In the genomic region with DNA sequence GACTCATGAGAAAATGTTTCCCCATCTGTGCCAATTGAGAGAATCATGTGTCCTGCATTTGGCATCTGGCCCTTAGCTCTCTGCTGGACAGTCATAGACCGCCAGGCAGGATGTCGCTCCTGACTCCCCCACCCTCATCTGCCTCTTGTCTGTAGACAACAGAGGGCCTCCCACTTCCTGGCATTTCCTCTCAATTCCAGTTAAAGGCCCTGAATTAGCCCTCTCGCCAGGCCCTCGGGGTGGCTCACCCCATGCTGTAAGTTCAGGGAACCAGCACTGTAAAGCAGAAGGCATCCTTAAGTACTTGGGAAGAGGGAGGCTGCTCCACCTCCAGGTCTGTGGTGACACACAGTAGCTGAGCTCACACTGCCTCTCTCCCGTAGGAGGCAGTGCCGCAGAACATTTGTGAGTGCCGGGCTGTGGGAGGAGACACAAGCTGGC, we compare ENCODE assay signal across 9 mouse cellular contexts. TPM values are rescaled to one million over a fixed set of nuclear protein-coding genes. Genes with fewer than 3 reads are reported as not detected.
DNase-seq lines count a peak whose midpoint lies in the region; ATAC-seq and TF ChIP-seq lines count a peak whose summit lies in the region.
"Had no signal": no experiment of that assay in that cellular context is flagged by ENCODE, and none has a peak within 500 bp of the region (broad histone marks: within the 10 kb centered on the region; RNA-seq: fewer than 3 reads in every experiment).

No protein-coding gene starts in this region.

- H3K4me3 ChIP-seq in heart, embryonic 12.5 days = no peak overlapping the region
- no peak overlapping the region for H3K4me3 ChIP-seq in kidney, postnatal 0 days (replicated peaks; ENCODE audit: low read depth, low read length)
- H3K4me3 ChIP-seq in liver, embryonic 15.5 days (replicated peaks) = no peak overlapping the region

- 10% methylated on average over 7 of the region's 7 CpGs for WGBS in heart, embryonic 12.5 days
- WGBS in kidney, postnatal 0 days = 4% methylated on average over 7 of the region's 7 CpGs
- WGBS in liver, embryonic 15.5 days (ENCODE audit: insufficient replicate concordance) = 23% methylated on average over 7 of the region's 7 CpGs

- peak; percentile 22 for DNase-seq in retina, postnatal 1 day
- DNase-seq in retina, embryonic 14.5 days (ENCODE audit: low spot score) = no peak
- peak; percentile 56 for DNase-seq in embryo, embryonic 10 days (ENCODE audit: low spot score)
- peak; percentile 90 for DNase-seq in kidney, postnatal 0 days (ENCODE audit: low spot score)
- DNase-seq in right cerebral cortex, postnatal 36 days (ENCODE audit: low spot score in 2 of 2) = peak; percentile 38 to 67
- DNase-seq in urinary bladder, adult 18-20 months (ENCODE audit: low spot score in 2 of 2) = no peak

- no peaks in the 10 kb centered on the region for H3K9me3 ChIP-seq in heart, embryonic 12.5 days (replicated peaks)
- no peaks in the 10 kb centered on the region for H3K9me3 ChIP-seq in kidney, postnatal 0 days (replicated peaks; ENCODE audit: low read length)
- H3K9me3 ChIP-seq in liver, embryonic 15.5 days (replicated peaks) = no peaks in the 10 kb centered on the region

- 0 out of 2 replicates have a peak, but pooled peaks cover 4% of the 10 kb centered on the region for H3K27me3 ChIP-seq in heart, embryonic 12.5 days (replicated peaks)
- no peaks in the 10 kb centered on the region for H3K27me3 ChIP-seq in kidney, postnatal 0 days (ENCODE audit: insufficient read depth, low read length)
- H3K27me3 ChIP-seq in liver, embryonic 15.5 days = 0 out of 2 replicates have a peak, but pooled peaks cover 3% of the 10 kb centered on the region

- ATAC-seq in heart, embryonic 12.5 days (ENCODE audit: insufficient number of reproducible peaks, low FRiP score) = peak; percentile 91
- peak; percentile 84 for ATAC-seq in kidney, postnatal 0 days (replicated peaks; ENCODE audit: low FRiP score, low read depth)
- ATAC-seq in liver, embryonic 15.5 days (ENCODE audit: insufficient read depth) = peak; percentile 70

- H3K36me3 ChIP-seq in heart, embryonic 12.5 days = no peaks in the 10 kb centered on the region
- H3K36me3 ChIP-seq in kidney, postnatal 0 days (ENCODE audit: insufficient read depth, low read length) = no peaks in the 10 kb centered on the region
- no peaks in the 10 kb centered on the region for H3K36me3 ChIP-seq in liver, embryonic 15.5 days (replicated peaks)

- H3K4me1 ChIP-seq in heart, embryonic 12.5 days (replicated peaks) = peaks cover 16% of the 10 kb centered on the region
- H3K4me1 ChIP-seq in kidney, postnatal 0 days (replicated peaks; ENCODE audit: insufficient read depth, low read length) = no peaks in the 10 kb centered on the region
- peaks cover 24% of the 10 kb centered on the region for H3K4me1 ChIP-seq in liver, embryonic 15.5 days (replicated peaks)

- H3K9ac ChIP-seq in heart, embryonic 12.5 days = no peak overlapping the region
- H3K9ac ChIP-seq in kidney, postnatal 0 days (ENCODE audit: low read depth, low read length) = 0 out of 2 replicates have a peak overlapping the region, but pooled peaks have one; percentile 28
- 0 out of 2 replicates have a peak overlapping the region, but pooled peaks have one; percentile 0 for H3K9ac ChIP-seq in liver, embryonic 15.5 days

- peak overlapping the region; percentile 53 for H3K27ac ChIP-seq in heart, embryonic 12.5 days (ENCODE audit: poor library complexity, severe bottlenecking)
- peak overlapping the region; percentile 51; the same call in 1 of the 2 replicates for H3K27ac ChIP-seq in kidney, postnatal 0 days
- 0 out of 2 replicates have a peak overlapping the region, but pooled peaks have one; percentile 24 for H3K27ac ChIP-seq in liver, embryonic 15.5 days (replicated peaks)
- H3K27ac ChIP-seq: macrophage had no signal

- H3K4me2 ChIP-seq in heart, embryonic 12.5 days = peak overlapping the region; percentile 6; the same call in 1 of the 2 replicates
- peak overlapping the region; percentile 22; the same call in 1 of the 2 replicates for H3K4me2 ChIP-seq in kidney, postnatal 0 days (ENCODE audit: low read length)
- H3K4me2 ChIP-seq in liver, embryonic 15.5 days = no peak overlapping the region

- TF ChIP-seq CTCF in kidney, postnatal 0 days (IDR thresholded peaks at IDR 0.05; ENCODE audit: low read depth) = peak; percentile 70

RNA-seq across cellular contexts. Expression of a gene that starts 3.8 kb away (rescaled TPM):
- 0.04 TPM in 1 of 2 replicates, not detected in the other for polyA plus RNA-seq in heart, embryonic 12.5 days (2016; fragmentation: Nextera tagmentation; extraction: Ambion mirVana)
- 0.34 and 0.36 TPM in 2 replicates for polyA plus RNA-seq in kidney, postnatal 0 days (2015; fragmentation: Nextera tagmentation; extraction: Ambion mirVana)
- not detected in 2 replicates for polyA plus RNA-seq in liver, embryonic 15.5 days (2015; fragmentation: Nextera tagmentation; extraction: Ambion mirVana)
- polyA plus RNA-seq: macrophage had no signal

RNA-seq across cellular contexts. Expression of a gene that starts 6.9 kb away (rescaled TPM):
- polyA plus RNA-seq in heart, embryonic 12.5 days (2016; fragmentation: Nextera tagmentation; extraction: Ambion mirVana) = 40.7 and 44.0 TPM in 2 replicates
- 60.6 and 64.8 TPM in 2 replicates for polyA plus RNA-seq in kidney, postnatal 0 days (2015; fragmentation: Nextera tagmentation; extraction: Ambion mirVana)
- 154 and 157 TPM in 2 replicates for polyA plus RNA-seq in liver, embryonic 15.5 days (2015; fragmentation: Nextera tagmentation; extraction: Ambion mirVana)

Comparison
In these comparisons a context has a peak if more than half of its experiments do, and no peak if none do; other contexts are left out.
1. DNase-seq: peak in retina, postnatal 1 day (single experiment), embryo, embryonic 10 days (single experiment), kidney, postnatal 0 days (single experiment) and right cerebral cortex, postnatal 36 days (2 of 2); none in retina, embryonic 14.5 days (single experiment) and urinary bladder, adult 18-20 months (0 of 2).
2. Peak in every context shown above with its lines, with median percentiles within 50 percentile points of each other: ATAC-seq and H3K27ac ChIP-seq.